Mouse (Mus musculus): ENCODE results near the gene Sema3a.

Sema3a gene

GRCm38 (mm10) chr5:13125241-13125692 lies at the start of gene Sema3a:
Gene Sema3a, plus strand, starts transcription at chr5:13125414.
- POLR2A ChIA-PET: no interaction called here
- CTCF ChIA-PET: interaction anchor here in 2 of 4 experiments (1.0 to 1.4 kb wide), 2 partner anchors 9 to 198 kb away, joined by 3 to 4 read pairs; no protein-coding TSS in a partner anchor

- ChIA-PET CTCF (no interaction called here), POLR2A (no interaction called here)
Measured at GRCm38 (mm10) chr5:13084777-13085439, 40.3 kb upstream of the Sema3a start.

GRCm38 (mm10) chr5:13090431-13090830 lies 34.8 kb upstream of the Sema3a start:
- POLR2A ChIA-PET: no interaction called here

GRCm38 (mm10) chr5:13109522-13109921 lies 15.7 kb upstream of the Sema3a start:
- ChIA-PET POLR2A (no interaction called here), CTCF (no interaction called here)

More at GRCm38 (mm10) chr5:13090431-13090830, 34.8 kb upstream of the Sema3a start:
- CTCF ChIA-PET: no interaction called here

GRCm38 (mm10) chr5:13117236-13117635 lies 8.0 kb upstream of the Sema3a start:
- CTCF ChIA-PET: interaction anchor here in 2 of 4 experiments (0.7 to 1.3 kb wide), 2 partner anchors 8 to 247 kb away, joined by 4 read pairs; partner anchors contain the start of gene Sema3a (in 1 of the 2)
- POLR2A ChIA-PET: no interaction called here

- POLR2A ChIA-PET: no interaction called here
- CTCF ChIA-PET: interaction anchor here in 2 of 4 experiments (1.0 to 1.4 kb wide), 2 partner anchors 9 to 198 kb away, joined by 3 to 4 read pairs; no protein-coding TSS in a partner anchor
Measured at GRCm38 (mm10) chr5:13125757-13126156, 543 bp downstream of the Sema3a start.

GRCm38 (mm10) chr5:13126196-13126595 lies 982 bp downstream of the Sema3a start:
- ChIA-PET CTCF (interaction anchor here in 2 of 4 experiments (1.0 to 1.4 kb wide), 2 partner anchors 10 to 197 kb away, joined by 3 to 4 read pairs; no protein-coding TSS in a partner anchor), POLR2A (no interaction called here)

- POLR2A ChIA-PET: no interaction called here
- CTCF ChIA-PET: no interaction called here
Measured at GRCm38 (mm10) chr5:13127121-13127520, 1.9 kb downstream of the Sema3a start.

- ChIA-PET POLR2A (no interaction called here), CTCF (interaction anchor here in 1 of 4 experiments (0.8 kb wide), 1 partner anchor 568 kb away, joined by 3 read pairs; no protein-coding TSS in a partner anchor)
Measured at GRCm38 (mm10) chr5:13144733-13145457, 19.7 kb downstream of the Sema3a start.

- ChIA-PET CTCF (no interaction called here), POLR2A (no interaction called here)
Measured at GRCm38 (mm10) chr5:13149909-13150308, 24.7 kb downstream of the Sema3a start.

GRCm38 (mm10) chr5:13151002-13151401 lies 25.8 kb downstream of the Sema3a start:
- CTCF ChIA-PET: no interaction called here
- POLR2A ChIA-PET: interaction anchor here in 1 of 4 experiments (0.6 kb wide), 1 partner anchor 86 kb away, joined by 4 read pairs; no protein-coding TSS in a partner anchor

- ChIA-PET CTCF (no interaction called here), POLR2A (no interaction called here)
Measured at GRCm38 (mm10) chr5:13157761-13158612, 32.8 kb downstream of the Sema3a start.

GRCm38 (mm10) chr5:13182186-13182585 lies 57.0 kb downstream of the Sema3a start:
- ChIA-PET POLR2A (no interaction called here), CTCF (no interaction called here)

GRCm38 (mm10) chr5:13197886-13198285 lies 72.7 kb downstream of the Sema3a start:
- POLR2A ChIA-PET: no interaction called here

GRCm38 (mm10) chr5:13199709-13200108 lies 74.5 kb downstream of the Sema3a start:
- CTCF ChIA-PET: interaction anchor here in 1 of 4 experiments (0.6 kb wide), 1 partner anchor 398 kb away, joined by 3 read pairs; no protein-coding TSS in a partner anchor
- POLR2A ChIA-PET: no interaction called here

More at GRCm38 (mm10) chr5:13197886-13198285, 72.7 kb downstream of the Sema3a start:
- CTCF ChIA-PET: no interaction called here

GRCm38 (mm10) chr5:13255353-13255752 lies 130.1 kb downstream of the Sema3a start:
- CTCF ChIA-PET: interaction anchor here in 1 of 4 experiments (0.5 kb wide), 1 partner anchor 376 kb away, joined by 3 read pairs; no protein-coding TSS in a partner anchor
- POLR2A ChIA-PET: no interaction called here

GRCm38 (mm10) chr5:13256321-13256720 lies 131.1 kb downstream of the Sema3a start:
- POLR2A ChIA-PET: no interaction called here
- CTCF ChIA-PET: no interaction called here

GRCm38 (mm10) chr5:13263087-13263486 lies 137.9 kb downstream of the Sema3a start:
- CTCF ChIA-PET: no interaction called here
- POLR2A ChIA-PET: no interaction called here

- ChIA-PET CTCF (no interaction called here), POLR2A (no interaction called here)
Measured at GRCm38 (mm10) chr5:13263539-13263938, 138.3 kb downstream of the Sema3a start.

- CTCF ChIA-PET: no interaction called here
Measured at GRCm38 (mm10) chr5:13312667-13313066, 187.5 kb downstream of the Sema3a start.

More at GRCm38 (mm10) chr5:13312667-13313066, 187.5 kb downstream of the Sema3a start:
- POLR2A ChIA-PET: no interaction called here

Measured in embryonic stem cell, embryonic (primary cell).